Mouse (Mus musculus) hematopoietic stem cell, adult 5-6 weeks (primary cell): Measurements from ENCODE around the gene Gtpbp3. TPM values are rescaled to one million over a fixed set of nuclear protein-coding genes. Genes with fewer than 3 reads are reported as not detected.

Experiments
- ATAC-seq, 2 experiments: fragments of 125-278 bp in 1 of 2; replicated peaks in 1 of 2; 2 replicates each; pipeline ENCODE4 v1.8.0; 2016 to 2017; ENCODE audit warnings: inconsistent platforms in 2 of 2, mild to moderate bottlenecking in 2 of 2, moderate number of reproducible peaks in 2 of 2, low read depth in 1 of 2, moderate TSS enrichment in 1 of 2; ENCODE audit not compliant: low FRiP score in 2 of 2, poor library complexity in 2 of 2, severe bottlenecking in 2 of 2, insufficient read depth in 1 of 2, low TSS enrichment in 1 of 2
- total RNA-seq: library from RNA; stranded (forward); fragments of 172-1452, 232-1000 nt; gene quantifications from 2 replicates; pipeline ENCODE4 v1.2.3, GENCODE M21; 2017

The Gtpbp3 gene
- total RNA-seq = 8.8 and 14.1 TPM in 2 replicates

GRCm38 (mm10) chr8:71487691-71488445, at the start of gene Gtpbp3:
Gene Gtpbp3 (plus strand): TSS chr8:71488103.
- ATAC-seq = peak in 1 of 2 experiments; percentile 46; a peak in 2 of 4 replicates

- ATAC-seq = peak; percentile 62 to 81
Observed at GRCm38 (mm10) chr8:71441404-71441803, 46.5 kb upstream of the Gtpbp3 start.

- ATAC-seq = no peak
Observed at GRCm38 (mm10) chr8:71445096-71445495, 42.8 kb upstream of the Gtpbp3 start.

- ATAC-seq = no peak
Observed at GRCm38 (mm10) chr8:71451337-71451736, 36.6 kb upstream of the Gtpbp3 start.

GRCm38 (mm10) chr8:71451777-71452176, 36.1 kb upstream of the Gtpbp3 start:
- no peak for ATAC-seq

GRCm38 (mm10) chr8:71452669-71453068, 35.2 kb upstream of the Gtpbp3 start:
- ATAC-seq = no peak

- no peak for ATAC-seq
Observed at GRCm38 (mm10) chr8:71454668-71455067, 33.2 kb upstream of the Gtpbp3 start.

GRCm38 (mm10) chr8:71456906-71457305, 31.0 kb upstream of the Gtpbp3 start:
- ATAC-seq = no peak

- ATAC-seq = no peak
Observed at GRCm38 (mm10) chr8:71457659-71458270, 30.1 kb upstream of the Gtpbp3 start.

- no peak for ATAC-seq
Observed at GRCm38 (mm10) chr8:71460716-71461115, 27.2 kb upstream of the Gtpbp3 start.

GRCm38 (mm10) chr8:71461152-71461840, 26.6 kb upstream of the Gtpbp3 start:
- no peak for ATAC-seq

- no peak for ATAC-seq
Observed at GRCm38 (mm10) chr8:71462191-71462590, 25.7 kb upstream of the Gtpbp3 start.

- peak; percentile 9 to 11; a peak in 1 of 4 replicates for ATAC-seq
Observed at GRCm38 (mm10) chr8:71462786-71463185, 25.1 kb upstream of the Gtpbp3 start.

- ATAC-seq = peak; percentile 65 to 75
Observed at GRCm38 (mm10) chr8:71463188-71464033, 24.5 kb upstream of the Gtpbp3 start, which contains the start of gene Abhd8. Gene Abhd8 (minus strand): TSS chr8:71463655.

- ATAC-seq = peak; percentile 79 to 81
Observed at GRCm38 (mm10) chr8:71464513-71465500, 23.1 kb upstream of the Gtpbp3 start, which contains the start of gene Mrpl34. Gene Mrpl34 (plus strand): TSS chr8:71464959.

GRCm38 (mm10) chr8:71465733-71466132, 22.2 kb upstream of the Gtpbp3 start:
- ATAC-seq = no peak
